Mouse (Mus musculus) urinary bladder, adult 18-20 months (tissue): ENCODE data around the gene Aak1.

Experiments used
- DNase-seq, 2 experiments: peaks; one replicate each; pipeline ENCODE4 v3.0.0; 2022; ENCODE audit warnings: low spot score in 2 of 2, mixed read lengths in 2 of 2

Gene Aak1

DNA sequence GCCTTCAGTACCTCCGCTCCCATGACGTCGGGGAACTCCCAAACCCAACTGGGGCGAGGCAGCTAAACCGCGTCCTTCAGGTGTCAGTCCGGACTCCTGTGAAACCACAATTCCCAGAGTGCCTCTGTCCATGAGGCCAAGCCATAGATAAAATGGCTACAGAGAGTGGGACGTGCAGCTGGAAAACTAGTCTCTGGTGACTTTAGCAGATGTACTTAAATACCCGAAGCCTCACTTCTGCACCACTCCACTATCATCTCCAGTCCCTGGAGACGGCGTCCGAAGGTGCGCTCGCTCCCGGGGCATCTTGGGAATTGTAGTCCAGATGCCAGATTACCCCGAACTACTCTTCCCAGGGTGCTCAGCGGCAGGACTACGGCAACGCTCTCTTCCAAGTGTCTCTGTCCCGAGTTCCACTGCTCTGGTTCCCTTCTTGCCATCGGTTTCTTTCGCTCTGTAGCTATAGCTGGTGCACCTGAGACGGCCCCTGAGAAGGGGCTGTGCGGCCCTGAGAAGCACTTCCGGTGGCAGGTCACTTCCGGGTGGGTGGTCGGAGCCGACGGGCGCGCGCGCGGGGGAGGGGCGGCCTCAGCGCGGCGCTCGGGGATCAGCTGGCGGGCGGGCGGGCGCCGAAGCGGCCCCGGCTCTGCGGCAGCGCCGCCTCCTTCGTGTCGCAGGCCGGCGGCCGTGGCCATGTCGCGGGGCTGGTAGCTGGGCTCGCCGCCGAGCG lies at the start of gene Aak1:
TSS of gene Aak1 (plus strand) at position 603 of the 730 bp plus-strand sequence.
- DNase-seq = peak; percentile 84 to 91

DNA sequence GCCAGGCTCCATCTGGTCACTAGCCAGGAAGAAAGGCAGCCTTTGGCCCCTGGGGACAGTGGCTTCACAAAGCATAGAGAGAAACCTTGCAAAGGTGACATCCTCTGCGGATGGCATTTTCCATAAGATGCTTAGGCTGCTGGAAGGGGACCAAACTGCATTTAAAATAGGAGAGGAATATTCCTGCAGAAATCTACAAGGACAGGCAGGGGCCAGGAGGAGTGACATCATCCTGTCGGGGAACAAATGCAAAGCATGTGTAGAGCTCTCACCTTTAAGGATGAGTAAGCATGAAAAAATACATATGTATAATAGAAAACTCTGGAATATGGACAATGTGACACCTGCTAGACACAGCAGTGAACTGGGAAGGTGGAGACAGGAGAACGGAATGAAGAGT lies 48.9 kb upstream of the Aak1 start:
- DNase-seq = no peak

DNA sequence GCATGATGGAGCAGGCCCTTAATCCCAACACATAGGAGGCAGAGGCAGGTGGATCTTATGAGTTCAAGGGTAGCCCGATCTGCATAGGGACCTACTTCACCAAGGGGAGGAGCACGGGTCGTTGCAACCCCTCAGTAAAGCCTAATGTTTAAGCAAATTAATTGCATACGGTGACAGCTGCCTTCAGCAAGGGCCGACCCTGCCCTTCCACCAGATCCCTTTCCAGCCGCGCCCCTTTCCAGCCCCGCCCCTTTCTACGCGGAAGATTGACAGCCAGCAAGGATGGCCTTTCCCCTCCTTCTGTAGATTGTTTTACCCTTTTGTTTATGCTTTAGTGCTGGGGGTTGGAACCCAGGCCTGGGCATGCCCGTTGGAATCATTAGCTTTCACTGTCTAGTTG lies 47.9 kb upstream of the Aak1 start:
- DNase-seq = no peak

DNA sequence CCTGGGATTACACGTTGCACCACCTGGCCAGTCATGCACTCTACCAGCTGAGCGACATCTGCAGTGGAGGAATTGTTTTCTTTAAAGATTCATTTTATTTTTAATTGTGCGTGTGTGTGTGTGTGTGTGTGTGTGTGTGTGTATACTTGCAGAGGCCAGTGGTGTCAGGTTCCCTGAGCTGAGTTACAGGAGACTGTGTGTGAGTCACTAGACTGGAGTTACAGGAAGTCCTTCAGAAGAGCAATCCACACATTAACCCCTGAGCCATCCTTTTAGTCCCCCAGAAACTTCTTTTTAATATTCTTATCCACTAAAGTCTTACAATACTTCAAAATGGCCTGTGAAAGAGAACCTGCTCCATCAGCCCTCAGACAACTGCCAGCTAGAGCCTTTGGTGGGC lies 44.7 kb upstream of the Aak1 start:
- peak in 1 of 2 experiments; percentile 27 for DNase-seq

DNA sequence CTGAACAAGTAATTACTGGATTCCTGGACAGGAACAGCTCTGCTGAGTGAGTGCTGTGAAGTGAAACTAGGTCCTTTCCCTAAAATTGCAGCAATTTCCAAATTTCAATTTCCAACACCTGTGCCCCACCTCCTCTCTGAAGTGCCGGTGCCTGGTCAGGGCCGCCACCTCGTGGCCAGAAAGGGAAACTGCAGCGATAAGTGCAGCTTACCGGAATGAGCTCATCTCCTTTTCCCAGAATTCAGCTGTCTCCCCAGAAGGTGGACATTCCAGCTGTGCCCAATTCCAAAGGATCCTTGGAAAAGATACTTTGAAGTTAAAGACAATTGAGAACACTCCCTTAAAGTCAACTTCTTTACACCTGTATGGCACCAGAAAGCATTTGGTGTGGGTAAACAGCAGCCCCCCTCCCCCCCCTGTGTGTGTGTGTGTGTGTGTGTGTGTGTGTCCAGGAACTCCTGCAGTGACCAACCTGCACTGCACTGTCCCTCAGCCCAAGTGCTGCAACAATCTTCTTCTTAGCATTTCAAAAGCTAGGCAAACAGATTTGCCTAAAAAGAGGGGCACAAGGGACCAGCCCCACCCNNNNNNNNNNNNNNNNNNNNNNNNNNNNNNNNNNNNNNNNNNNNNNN lies 42.7 kb upstream of the Aak1 start:
- DNase-seq = peak in 1 of 2 experiments; percentile 60

DNA sequence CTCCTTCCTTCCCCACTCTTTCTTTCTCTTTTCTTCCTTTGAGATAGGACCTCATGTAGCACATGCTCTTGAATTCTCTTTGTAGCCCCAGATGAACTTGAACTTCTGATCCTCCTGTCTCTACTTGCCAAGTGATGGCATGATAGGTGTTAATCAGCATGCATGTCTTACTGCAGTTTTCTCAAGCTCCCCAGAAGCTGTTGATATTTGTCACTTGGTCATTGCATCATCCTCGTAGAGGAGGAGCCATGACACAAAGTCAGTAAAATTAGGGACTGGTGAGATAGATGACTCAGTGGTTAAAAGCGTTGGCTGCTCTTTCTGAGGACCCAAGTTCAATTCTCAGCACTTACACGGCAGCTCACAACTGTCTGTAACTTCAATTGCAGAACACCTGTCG lies 36.4 kb upstream of the Aak1 start:
- no peak for DNase-seq

DNA sequence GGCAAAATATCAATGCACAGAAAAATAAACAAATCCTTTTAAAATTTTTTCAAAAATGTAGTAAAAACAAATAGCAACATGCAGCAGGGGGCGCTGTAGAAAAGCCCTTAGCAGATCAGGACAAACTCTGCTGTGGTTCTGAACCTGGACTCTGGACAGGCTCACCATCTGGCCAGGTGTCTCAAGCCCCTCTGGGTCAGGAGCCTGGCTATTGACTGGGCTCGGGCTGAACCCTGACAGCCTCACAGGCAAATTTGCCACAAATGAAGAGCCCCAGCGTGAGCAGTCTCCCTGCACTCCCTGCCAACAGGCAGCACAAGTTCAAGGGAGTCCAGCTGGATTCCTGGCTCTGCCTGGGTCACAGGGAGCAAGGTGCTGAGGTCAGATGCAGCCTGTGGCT lies 36.0 kb upstream of the Aak1 start:
- peak in 1 of 2 experiments; percentile 47 for DNase-seq

DNA sequence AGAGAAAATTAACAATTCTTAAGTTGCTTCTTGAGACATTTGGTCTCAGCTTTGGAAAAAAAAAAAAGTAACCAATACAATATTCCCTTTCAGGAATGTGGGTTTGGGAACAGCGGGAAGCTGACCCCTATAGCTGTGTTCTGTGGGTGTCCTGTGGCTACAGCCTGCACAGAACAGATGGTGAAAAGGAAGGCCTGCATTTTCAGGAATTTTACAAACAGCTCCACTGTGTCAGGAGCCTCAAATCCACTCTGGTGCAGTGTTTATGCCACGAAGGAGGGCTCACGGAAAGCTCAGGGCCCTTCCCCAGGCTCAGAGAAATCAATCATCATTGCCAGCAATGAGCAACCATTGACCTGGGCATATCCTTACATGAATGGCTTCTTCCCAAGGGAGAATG lies 34.4 kb upstream of the Aak1 start:
- DNase-seq = no peak

DNA sequence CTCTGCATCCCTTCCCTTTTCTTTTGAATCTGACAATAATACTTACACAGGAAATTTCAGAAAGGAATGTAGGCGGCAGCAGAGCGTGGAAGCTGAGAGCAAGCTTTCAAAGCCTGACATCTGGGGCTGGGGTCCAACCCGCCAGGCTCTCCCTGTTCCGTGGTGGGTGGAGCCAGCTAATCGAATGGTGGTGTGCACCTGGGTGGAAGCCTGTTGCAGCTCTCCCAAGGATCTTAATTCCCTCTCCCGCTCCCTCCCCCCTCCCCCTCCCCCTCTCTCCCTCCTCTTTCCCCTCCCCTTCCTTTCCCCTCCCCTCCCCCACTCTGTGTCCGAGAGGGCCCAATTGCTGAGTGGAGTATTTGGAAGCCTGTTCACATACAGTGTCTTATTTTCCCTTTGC lies 33.9 kb upstream of the Aak1 start:
- no peak for DNase-seq

DNA sequence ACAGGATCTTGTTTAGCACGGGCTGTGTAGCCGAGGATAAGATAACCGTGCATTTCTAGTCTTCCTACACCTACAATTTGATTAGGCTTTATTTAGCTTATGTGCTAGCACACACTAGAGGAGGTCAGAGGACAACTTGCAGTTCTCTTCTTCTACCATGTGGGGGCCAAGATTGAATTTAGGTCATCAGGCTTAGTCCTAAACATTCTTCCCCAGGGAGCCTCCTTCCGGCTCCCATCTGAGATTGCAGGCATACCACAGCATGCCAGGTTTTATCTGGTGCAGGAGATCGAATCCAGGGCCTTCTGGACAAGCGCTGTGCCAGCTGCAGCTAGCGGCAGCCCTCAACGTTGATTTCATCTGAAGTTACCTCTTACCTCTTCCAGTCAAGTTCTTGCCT lies 32.7 kb upstream of the Aak1 start:
- no peak for DNase-seq

DNA sequence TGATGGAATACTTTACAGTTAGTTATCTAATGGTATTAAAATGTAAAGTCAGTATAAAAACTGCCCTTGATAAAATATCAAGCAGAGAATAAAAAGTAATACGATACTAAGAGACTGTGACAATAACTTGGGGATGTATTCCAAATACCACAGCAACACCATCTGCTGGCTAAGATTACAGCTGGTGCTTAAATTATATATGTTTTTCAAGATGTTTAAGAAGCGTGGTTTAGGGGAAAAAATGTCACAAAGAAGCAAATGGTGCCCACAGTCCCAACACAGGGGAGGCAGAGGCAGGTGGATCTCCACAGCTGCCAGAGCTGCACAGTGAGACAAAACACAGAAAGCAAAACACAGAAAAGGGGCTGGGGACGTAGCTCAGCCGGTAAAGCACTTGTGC lies 30.4 kb upstream of the Aak1 start:
- DNase-seq = no peak

DNA sequence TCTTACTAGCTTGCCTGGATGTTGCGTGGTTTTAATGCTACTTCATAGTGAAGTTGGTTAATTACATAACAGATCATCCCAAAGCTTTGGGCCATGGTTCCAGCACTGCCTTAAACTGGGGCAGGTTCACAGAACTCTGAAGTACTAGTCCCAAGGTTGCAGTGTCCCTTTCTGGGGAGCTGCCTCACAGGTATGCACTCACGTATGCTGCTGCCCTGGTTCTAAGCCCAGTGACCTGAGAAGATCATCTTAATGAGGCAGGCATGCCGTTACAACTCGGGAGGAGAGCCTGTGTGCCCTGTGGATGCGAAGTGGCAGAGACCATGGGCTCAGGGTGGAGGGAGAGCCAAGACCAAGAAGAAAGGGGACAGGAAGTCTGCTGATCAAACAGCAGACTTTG lies 29.4 kb upstream of the Aak1 start:
- no peak for DNase-seq

DNA sequence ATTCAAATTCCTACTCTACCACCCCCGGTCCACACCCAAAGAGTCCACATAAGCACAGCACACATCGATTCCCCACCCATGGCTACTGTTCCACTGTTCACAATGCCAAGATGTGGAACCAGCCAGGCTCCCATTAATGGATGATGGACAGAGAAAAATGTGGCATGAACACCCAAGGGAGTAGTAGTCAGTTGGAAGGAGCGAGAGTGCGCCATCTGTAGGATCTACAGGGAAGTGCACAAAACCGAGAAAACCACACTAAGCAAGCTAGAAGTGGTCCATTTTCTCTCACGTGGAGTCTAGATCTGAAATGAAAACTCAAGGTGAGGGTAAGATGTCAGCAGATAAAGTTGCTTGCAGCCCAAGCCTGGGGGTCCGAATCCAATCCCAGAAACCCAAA lies 28.6 kb upstream of the Aak1 start:
- DNase-seq = no peak

DNA sequence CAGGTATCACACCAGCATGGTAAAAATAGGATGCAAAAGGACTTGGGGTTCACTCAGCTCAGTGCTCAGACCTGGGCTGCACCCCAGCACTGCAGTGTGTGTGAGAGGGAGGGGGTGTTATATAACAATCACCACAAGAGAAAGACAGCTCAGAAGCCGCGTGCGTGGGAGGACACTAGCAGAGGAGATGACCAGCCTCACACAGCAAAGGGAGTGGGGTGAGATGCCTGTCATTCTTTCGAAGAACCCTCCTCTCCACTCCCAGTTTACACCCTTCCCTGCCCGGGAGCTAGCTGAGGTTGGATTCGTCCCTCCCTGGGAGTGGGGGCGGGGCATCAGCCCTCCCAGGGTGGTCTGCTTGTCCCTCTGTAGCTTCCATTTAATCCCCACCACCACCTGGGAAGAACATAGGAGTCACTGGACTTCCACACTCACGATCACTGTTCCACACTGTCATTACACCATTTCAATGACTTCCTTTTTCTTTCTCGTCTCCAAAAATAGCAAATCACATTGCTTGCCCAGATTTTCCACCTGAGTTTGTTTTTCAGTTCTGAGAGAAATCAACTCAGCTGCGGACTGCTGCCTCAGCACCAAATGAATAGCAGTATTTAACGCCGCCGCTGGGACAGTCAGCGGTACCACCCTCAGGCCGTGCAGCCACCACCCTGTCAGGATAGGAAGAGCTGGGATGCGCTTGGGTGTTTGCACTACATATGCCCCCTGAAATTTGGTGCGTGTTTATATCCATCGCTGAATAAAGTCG lies 26.8 kb upstream of the Aak1 start:
- DNase-seq = no peak

DNA sequence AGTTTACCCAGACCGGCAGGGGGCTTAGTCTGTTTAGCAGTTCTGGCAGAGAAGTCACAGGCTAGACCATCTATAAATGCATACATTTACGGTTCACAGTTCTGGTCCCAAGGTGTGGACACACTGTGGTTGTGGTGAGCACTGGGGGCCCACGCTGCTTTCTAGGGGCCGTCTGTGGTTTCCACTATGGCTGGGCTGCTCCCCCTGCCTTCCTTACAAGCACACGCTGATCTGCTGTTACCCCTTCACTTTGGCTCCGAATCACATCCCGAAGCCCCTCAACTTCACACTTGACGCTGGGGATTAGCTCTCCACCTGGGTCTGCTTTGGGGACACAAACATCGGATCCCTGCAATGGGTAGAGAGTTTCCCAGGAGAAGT lies 26.3 kb upstream of the Aak1 start:
- DNase-seq = no peak

DNA sequence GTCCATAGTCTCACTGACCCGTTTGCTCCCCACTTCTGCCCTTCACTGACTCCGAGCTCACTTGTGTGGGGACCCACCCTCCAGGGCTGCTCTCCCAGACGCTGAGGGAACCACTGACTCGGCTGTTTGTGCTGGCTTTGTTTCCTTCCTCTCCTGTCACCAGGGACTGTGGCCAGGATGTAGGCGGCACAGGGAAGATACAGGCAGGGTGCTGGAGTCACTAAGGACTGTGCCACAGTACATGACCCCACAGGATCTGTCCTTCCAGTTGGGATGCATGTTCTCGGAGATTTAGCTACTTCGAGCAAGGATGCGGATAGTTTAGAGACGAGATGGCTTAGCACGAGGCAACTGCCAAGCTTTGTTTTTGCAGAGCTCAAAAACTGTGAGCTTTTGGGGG lies 25.5 kb upstream of the Aak1 start:
- DNase-seq = no peak

DNA sequence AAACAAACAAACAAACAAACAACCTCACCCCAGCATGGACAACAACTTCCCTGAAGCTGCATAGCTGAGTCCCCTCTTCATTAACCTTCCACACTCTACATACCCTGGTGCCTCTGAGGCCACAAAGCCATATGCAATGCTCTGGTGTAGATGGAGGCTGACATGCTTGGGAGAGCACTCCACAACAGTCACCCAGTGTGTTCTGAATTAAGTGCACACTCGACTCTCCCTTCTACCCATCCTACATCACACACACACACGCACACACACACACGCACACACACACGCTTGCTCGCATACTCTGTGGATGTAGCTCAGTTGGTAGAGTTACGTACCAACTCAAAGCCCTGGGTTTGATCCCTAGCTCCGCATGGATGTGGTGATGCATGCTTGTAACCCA lies 24.9 kb upstream of the Aak1 start:
- no peak for DNase-seq

DNA sequence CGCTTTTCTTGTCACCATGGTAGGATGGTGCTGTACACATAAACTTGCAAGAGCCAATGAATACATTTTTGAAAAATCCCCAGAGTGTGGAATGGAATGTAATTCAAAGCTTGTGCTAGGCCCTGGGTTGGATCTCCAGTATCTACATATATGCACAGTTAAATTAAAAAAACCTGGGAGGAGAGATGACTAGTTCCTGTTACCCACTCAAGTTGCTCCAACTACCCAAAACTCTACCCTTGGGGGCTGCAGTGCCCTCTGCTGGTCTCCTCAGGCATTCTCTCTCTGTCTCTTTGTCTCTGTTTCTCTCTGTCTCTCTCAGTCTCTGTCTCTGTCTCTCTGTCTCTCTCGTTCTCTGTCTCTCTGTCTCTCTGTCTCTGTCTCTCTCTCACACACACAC lies 21.9 kb upstream of the Aak1 start:
- DNase-seq = no peak

DNA sequence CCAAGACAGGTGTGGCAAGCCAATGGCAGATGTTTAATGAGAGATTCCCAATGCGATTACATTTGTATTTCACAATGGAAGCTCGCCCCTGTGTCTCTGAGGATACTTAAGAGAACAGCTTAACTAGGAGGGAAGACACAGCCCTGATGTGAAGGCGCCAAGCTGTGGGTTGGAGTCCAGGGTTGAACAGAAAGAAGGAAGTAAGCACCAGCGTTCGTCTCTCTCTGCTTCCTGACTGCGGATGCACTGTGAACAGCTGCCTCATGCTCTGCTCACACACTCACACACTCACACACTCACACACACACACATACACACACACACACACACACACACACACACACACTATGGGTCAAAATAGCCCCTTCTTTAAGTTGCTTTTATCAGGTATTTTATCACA lies 19.5 kb upstream of the Aak1 start:
- no peak for DNase-seq

DNA sequence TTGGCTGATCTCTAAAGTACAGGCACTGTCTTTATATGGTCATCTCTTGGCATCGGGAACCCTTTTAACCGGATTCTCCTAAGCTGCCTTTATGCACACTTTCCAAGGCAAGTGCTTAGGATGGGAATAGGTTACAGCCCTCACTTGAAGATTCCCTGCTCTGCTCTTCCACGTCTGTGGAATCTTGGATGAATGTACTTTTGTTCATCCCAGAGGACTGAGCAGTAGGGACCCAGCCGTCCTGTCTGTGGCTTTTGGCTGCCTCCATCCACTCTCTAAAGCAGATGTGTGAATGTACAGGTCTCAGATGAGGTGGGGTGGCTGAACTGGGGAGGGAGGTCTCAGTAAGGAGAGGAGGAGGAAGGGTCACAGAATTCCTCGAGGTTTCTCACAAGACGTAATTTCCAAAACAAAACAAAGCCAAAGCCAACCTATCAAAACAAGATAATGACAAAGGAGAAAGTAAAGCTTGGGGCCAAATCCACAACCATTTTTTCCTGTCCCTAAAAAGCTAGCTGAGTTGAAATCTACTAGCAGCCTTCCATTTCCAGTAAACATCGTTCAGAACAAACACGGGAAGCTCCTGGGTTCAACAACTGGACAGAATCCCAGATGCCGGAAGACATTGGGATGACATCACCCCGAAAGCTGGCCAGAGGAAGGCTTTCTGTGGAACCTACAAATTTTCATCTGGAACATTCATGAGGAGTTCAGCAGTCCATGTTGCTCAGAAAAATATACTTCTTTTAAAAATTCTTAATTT lies 18.4 kb upstream of the Aak1 start:
- DNase-seq = peak in 1 of 2 experiments; percentile 30

DNA sequence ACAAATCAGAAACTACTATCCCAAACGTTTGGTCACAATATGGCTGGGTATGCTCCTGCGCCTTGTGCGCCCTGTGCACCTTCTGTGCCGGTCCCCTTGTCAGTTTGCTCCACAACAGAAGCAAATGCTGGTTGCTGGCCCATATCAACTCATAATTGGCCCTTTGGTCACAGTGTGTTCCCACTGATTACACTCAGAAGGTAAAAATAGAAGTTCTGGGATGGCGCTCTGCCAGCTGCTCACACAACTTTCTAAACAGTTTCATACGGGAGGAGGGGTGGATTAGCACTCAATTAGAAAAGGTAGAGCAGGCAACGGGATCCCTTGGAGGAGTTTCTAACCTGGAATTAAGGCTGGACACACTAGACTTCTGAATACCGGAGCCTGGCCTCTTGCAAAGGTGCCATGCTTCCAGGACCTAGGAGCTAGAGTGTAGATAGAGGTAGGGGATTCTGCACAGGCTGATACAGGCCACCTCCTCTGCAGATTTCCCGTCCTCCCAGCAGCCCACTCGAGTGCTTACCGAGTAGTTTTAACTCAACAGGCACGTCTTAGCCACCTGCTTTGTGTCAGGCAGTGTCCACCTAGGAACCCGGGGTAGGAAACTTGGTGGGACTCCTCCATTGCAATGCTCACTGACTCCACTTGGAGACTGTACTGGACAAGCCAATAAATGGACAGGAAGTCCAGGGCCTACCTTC lies 16.4 kb upstream of the Aak1 start:
- no peak for DNase-seq

DNA sequence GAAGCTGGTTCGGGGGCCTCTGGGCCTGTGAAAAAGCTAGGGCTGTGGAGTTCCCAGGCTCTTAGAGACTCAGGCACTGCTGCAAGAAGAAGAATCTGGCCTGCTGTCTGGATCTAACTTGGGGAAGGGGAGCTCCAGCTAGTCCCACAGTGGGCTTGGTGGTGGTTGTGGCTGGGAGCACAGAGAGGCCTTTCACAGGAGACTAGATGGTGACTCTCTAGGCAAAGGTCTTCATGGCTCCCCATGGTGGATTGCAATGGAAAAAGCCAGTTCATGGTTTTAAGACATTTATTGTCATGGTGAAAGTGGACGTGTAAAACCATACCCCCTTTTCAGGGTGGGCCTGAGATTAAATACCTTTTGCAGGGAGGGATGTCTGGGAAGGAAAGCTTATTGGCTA lies 10.2 kb upstream of the Aak1 start:
- DNase-seq = no peak
